Mouse (Mus musculus): ENCODE data around the gene Sesn3. TPM values are rescaled to one million over a fixed set of nuclear protein-coding genes. Genes with fewer than 3 reads are reported as not detected.

The Sesn3 gene
- total and polyA plus RNA-seq, 3 experiments = 3.9 to 14.3 (median 4.6) TPM

- no peak overlapping the region for H3K9ac ChIP-seq (ENCODE audit: insufficient read depth, low read depth)
- no peaks in the 10 kb centered on the region for H3K9me3 ChIP-seq (replicated peaks; ENCODE audit: low read length)
- no peaks in the 10 kb centered on the region for H3K79me2 ChIP-seq (replicated peaks; ENCODE audit: control insufficient read depth, extremely low read depth, insufficient read depth, poor library complexity, severe bottlenecking)
- dilution Hi-C loops (cut with MboI; ENCODE audit: extremely low pct_ligation_motif_present, extremely low pct_unique_long_range_greater_than_20kb, low sequenced_read_pairs) (no loop called here), in situ Hi-C loops (cut with MboI; ENCODE audit: low pct_ligation_motif_present, low pct_unique_long_range_greater_than_20kb, low sequenced_read_pairs) (no loop called here)
- H3K4me3 ChIP-seq (replicated peaks in 1 of 3; ENCODE audit: low read depth in 2 of 3, low read length in 2 of 3, poor library complexity in 1 of 3) = no peak overlapping the region
- TF ChIP-seq ETS1 (conservative IDR thresholded peaks at IDR 0.05; ENCODE audit: low read depth, low read length) (no peak), EP300 (IDR thresholded peaks at IDR 0.05; ENCODE audit: low read length) (peak; percentile 13; the same call in 1 of the 2 replicates)
- H3K4me2 ChIP-seq (ENCODE audit: insufficient read depth, low read depth, poor library complexity, severe bottlenecking) = no peak overlapping the region
- no peak overlapping the region for H3K27ac ChIP-seq (ENCODE audit: insufficient read depth, low read depth)
- peaks cover 0 to 2% of the 10 kb centered on the region in 2 experiments for H3K36me3 ChIP-seq (replicated peaks in 1 of 2; ENCODE audit: control insufficient read depth in 1 of 2, insufficient read depth in 1 of 2, low read length in 1 of 2)
- H3K27me3 ChIP-seq (replicated peaks) = no peaks in the 10 kb centered on the region
- DNase-seq (ENCODE audit: extremely low read depth) = peak; percentile 29
- peaks cover 0 to 27% of the 10 kb centered on the region in 2 experiments; a peak in 2 of 4 replicates for H3K4me1 ChIP-seq (ENCODE audit: control insufficient read depth in 1 of 2, insufficient read depth in 2 of 2)
Measured at GRCm38 (mm10) chr9:14293866-14294265, 19.0 kb downstream of the Sesn3 start.

- no peak for DNase-seq (ENCODE audit: extremely low read depth)
- no peak overlapping the region for H3K9ac ChIP-seq (ENCODE audit: insufficient read depth, low read depth)
- no peaks in the 10 kb centered on the region for H3K9me3 ChIP-seq (replicated peaks; ENCODE audit: low read length)
- no peak overlapping the region for H3K4me2 ChIP-seq (ENCODE audit: insufficient read depth, low read depth, poor library complexity, severe bottlenecking)
- no peak overlapping the region for H3K4me3 ChIP-seq (replicated peaks in 1 of 3; ENCODE audit: low read depth in 2 of 3, low read length in 2 of 3, poor library complexity in 1 of 3)
- H3K27me3 ChIP-seq (replicated peaks) = no peaks in the 10 kb centered on the region
- H3K36me3 ChIP-seq (replicated peaks in 1 of 2; ENCODE audit: control insufficient read depth in 1 of 2, insufficient read depth in 1 of 2, low read length in 1 of 2) = peaks cover 0 to 4% of the 10 kb centered on the region in 2 experiments
- dilution Hi-C loops (cut with MboI; ENCODE audit: extremely low pct_ligation_motif_present, extremely low pct_unique_long_range_greater_than_20kb, low sequenced_read_pairs) (no loop called here), in situ Hi-C loops (cut with MboI; ENCODE audit: low pct_ligation_motif_present, low pct_unique_long_range_greater_than_20kb, low sequenced_read_pairs) (no loop called here)
- H3K27ac ChIP-seq (ENCODE audit: insufficient read depth, low read depth) = no peak overlapping the region
- peaks cover 0 to 25% of the 10 kb centered on the region in 2 experiments; a peak in 2 of 4 replicates for H3K4me1 ChIP-seq (ENCODE audit: control insufficient read depth in 1 of 2, insufficient read depth in 2 of 2)
- no peaks in the 10 kb centered on the region for H3K79me2 ChIP-seq (replicated peaks; ENCODE audit: control insufficient read depth, extremely low read depth, insufficient read depth, poor library complexity, severe bottlenecking)
- TF ChIP-seq RAD21 (IDR thresholded peaks at IDR 0.05; ENCODE audit: low read depth, low read length) = no peak
- no peak for TF ChIP-seq KAT2A (IDR thresholded peaks at IDR 0.05; ENCODE audit: insufficient replicate concordance, low read length)
- no peak for TF ChIP-seq CHD1 (IDR thresholded peaks at IDR 0.05; ENCODE audit: low read depth, low read length)
- TF ChIP-seq MYC (IDR thresholded peaks at IDR 0.05; ENCODE audit: low read depth, low read length) = no peak
- no peak for TF ChIP-seq MXI1 (IDR thresholded peaks at IDR 0.05; ENCODE audit: low read depth, low read length)
- no peak for TF ChIP-seq IRF4 (IDR thresholded peaks at IDR 0.05; ENCODE audit: low read depth, low read length)
- no peak for TF ChIP-seq SIN3A (IDR thresholded peaks at IDR 0.05; ENCODE audit: low read length)
- TF ChIP-seq SMC3 (IDR thresholded peaks at IDR 0.05; ENCODE audit: low read depth, low read length) = no peak
Measured at GRCm38 (mm10) chr9:14295680-14296440, 21.0 kb downstream of the Sesn3 start.

- peaks cover 0 to 17% of the 10 kb centered on the region in 2 experiments; a peak in 2 of 4 replicates for H3K4me1 ChIP-seq (ENCODE audit: control insufficient read depth in 1 of 2, insufficient read depth in 2 of 2)
- no peaks in the 10 kb centered on the region for H3K9me3 ChIP-seq (replicated peaks; ENCODE audit: low read length)
- H3K79me2 ChIP-seq (replicated peaks; ENCODE audit: control insufficient read depth, extremely low read depth, insufficient read depth, poor library complexity, severe bottlenecking) = no peaks in the 10 kb centered on the region
- H3K4me2 ChIP-seq (ENCODE audit: insufficient read depth, low read depth, poor library complexity, severe bottlenecking) = no peak overlapping the region
- H3K27me3 ChIP-seq (replicated peaks) = no peaks in the 10 kb centered on the region
- no peak overlapping the region for H3K9ac ChIP-seq (ENCODE audit: insufficient read depth, low read depth)
- peaks cover 0 to 7% of the 10 kb centered on the region in 2 experiments for H3K36me3 ChIP-seq (replicated peaks in 1 of 2; ENCODE audit: control insufficient read depth in 1 of 2, insufficient read depth in 1 of 2, low read length in 1 of 2)
- H3K27ac ChIP-seq (ENCODE audit: insufficient read depth, low read depth) = no peak overlapping the region
- DNase-seq (ENCODE audit: extremely low read depth) = no peak
- H3K4me3 ChIP-seq (replicated peaks in 1 of 3; ENCODE audit: low read depth in 2 of 3, low read length in 2 of 3, poor library complexity in 1 of 3) = no peak overlapping the region
- in situ Hi-C loops (cut with MboI; ENCODE audit: low pct_ligation_motif_present, low pct_unique_long_range_greater_than_20kb, low sequenced_read_pairs) (no loop called here), dilution Hi-C loops (cut with MboI; ENCODE audit: extremely low pct_ligation_motif_present, extremely low pct_unique_long_range_greater_than_20kb, low sequenced_read_pairs) (no loop called here)
- TF ChIP-seq UBTF (IDR thresholded peaks at IDR 0.05; ENCODE audit: low read depth, low read length) (no peak), JUN (IDR thresholded peaks at IDR 0.05; ENCODE audit: insufficient read depth, low read depth, low read length) (no peak), ZKSCAN1 (IDR thresholded peaks at IDR 0.05; ENCODE audit: borderline replicate concordance, low read depth, low read length) (no peak), GABPA (IDR thresholded peaks at IDR 0.05; ENCODE audit: insufficient replicate concordance, low read depth, low read length) (no peak), POLR2AphosphoS2 (IDR thresholded peaks at IDR 0.05; ENCODE audit: low read depth, low read length) (no peak), NELFE (IDR thresholded peaks at IDR 0.05; ENCODE audit: low read depth, low read length) (no peak), MEF2A (IDR thresholded peaks at IDR 0.05; ENCODE audit: borderline replicate concordance, low read depth, low read length) (no peak), HCFC1 (IDR thresholded peaks at IDR 0.05; ENCODE audit: low read depth, low read length) (no peak), NRF1 (IDR thresholded peaks at IDR 0.05; ENCODE audit: low read depth, low read length) (no peak), USF2 (conservative IDR thresholded peaks at IDR 0.05; ENCODE audit: low read depth, low read length) (no peak), PAX5 (IDR thresholded peaks at IDR 0.05; ENCODE audit: low read length) (no peak), ZNF384 (IDR thresholded peaks at IDR 0.05; ENCODE audit: low read depth, low read length) (no peak), ELF1 (IDR thresholded peaks at IDR 0.05; ENCODE audit: low read depth, low read length) (no peak), ZMIZ1 (IDR thresholded peaks at IDR 0.05; ENCODE audit: low read depth, low read length) (no peak), TCF12 (IDR thresholded peaks at IDR 0.05; ENCODE audit: low read depth, low read length) (no peak)
Measured at GRCm38 (mm10) chr9:14297204-14297603, 22.3 kb downstream of the Sesn3 start.

All from CH12.LX (cell line).